Comparison of ENCODE assay signal across 8 mouse cellular contexts in the genomic region with DNA sequence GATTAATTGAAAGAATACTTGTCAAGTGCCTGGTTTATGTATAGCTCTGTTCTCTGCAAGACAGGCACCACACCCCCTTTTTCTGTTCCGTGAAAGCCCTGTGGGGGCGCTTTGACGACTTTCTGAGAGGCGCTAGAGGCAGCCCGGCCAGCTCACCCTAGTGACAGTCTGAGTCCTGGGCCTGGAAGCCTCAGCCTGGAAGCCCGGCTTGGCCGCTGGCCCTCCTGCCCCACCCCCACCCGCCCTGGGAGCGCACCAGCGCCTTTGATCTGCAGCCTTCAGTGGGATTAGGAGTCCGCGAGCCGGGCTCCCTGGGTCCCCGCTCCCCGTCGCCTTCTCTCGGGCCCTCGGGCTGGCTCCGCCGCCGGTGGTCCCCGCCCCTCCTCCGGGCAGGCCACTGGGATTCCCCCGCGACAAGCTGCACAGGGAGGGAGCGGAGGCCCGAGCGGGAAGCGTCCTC. TPM values are rescaled to one million over a fixed set of nuclear protein-coding genes. Genes with fewer than 3 reads are reported as not detected.
DNase-seq lines count a peak whose midpoint lies in the region; ATAC-seq and TF ChIP-seq lines count a peak whose summit lies in the region.

No protein-coding gene starts in this region.

- WGBS in embryonic facial prominence, embryonic 10.5 days: under 1% methylated on average over 29 of the region's 29 CpGs
- under 1% methylated on average over 29 of the region's 29 CpGs for WGBS in midbrain, embryonic 10.5 days
- under 1% methylated on average over 29 of the region's 29 CpGs for WGBS in small intestine, adult 2 months

- no peak for TF ChIP-seq POLR2A in small intestine, adult 2 months (IDR thresholded peaks at IDR 0.05; ENCODE audit: low read depth, low read length)

- peak overlapping the region; percentile 90 for H3K27ac ChIP-seq in embryonic facial prominence, embryonic 10.5 days (replicated peaks)
- H3K27ac ChIP-seq in midbrain, embryonic 10.5 days (replicated peaks): peak overlapping the region; percentile 87
- no peak overlapping the region for H3K27ac ChIP-seq in small intestine, adult 2 months (ENCODE audit: insufficient read depth, low read depth, low read length)

- ATAC-seq in erythroblast, adult 5-6 weeks (replicated peaks; ENCODE audit: low FRiP score, poor library complexity, severe bottlenecking): no peak

- H3K4me3 ChIP-seq in embryonic facial prominence, embryonic 10.5 days: peak overlapping the region; percentile 61
- peak overlapping the region; percentile 60 for H3K4me3 ChIP-seq in midbrain, embryonic 10.5 days
- H3K4me3 ChIP-seq in small intestine, adult 2 months (ENCODE audit: low read depth, low read length): peak overlapping the region; percentile 71

- H3K9me3 ChIP-seq in embryonic facial prominence, embryonic 10.5 days: no peaks in the 10 kb centered on the region
- no peaks in the 10 kb centered on the region for H3K9me3 ChIP-seq in midbrain, embryonic 10.5 days (replicated peaks)

- peak; percentile 54; the same call in 1 of the 2 replicates for TF ChIP-seq CTCF in small intestine, adult 2 months (IDR thresholded peaks at IDR 0.05; ENCODE audit: extremely low read depth, insufficient read length, insufficient replicate concordance, low read depth, low read length)

- no peaks in the 10 kb centered on the region for H3K36me3 ChIP-seq in embryonic facial prominence, embryonic 10.5 days (replicated peaks)
- no peaks in the 10 kb centered on the region for H3K36me3 ChIP-seq in midbrain, embryonic 10.5 days
- no peaks in the 10 kb centered on the region for H3K36me3 ChIP-seq in small intestine, adult 2 months (ENCODE audit: control insufficient read depth, insufficient read depth, low read length)

- peak; percentile 83 for DNase-seq in adrenal gland, postnatal 25 days
- peak; percentile 93 for DNase-seq in embryonic facial prominence, embryonic 10.5 days (ENCODE audit: low spot score)
- peak; percentile 90 to 91 for DNase-seq in heart, adult 18-20 months
- peak; percentile 82 for DNase-seq in kidney, adult 11 months
- DNase-seq in left cerebral cortex, postnatal 36 days (ENCODE audit: low spot score in 2 of 2): peak; percentile 75 to 77
- DNase-seq in midbrain, embryonic 10.5 days (ENCODE audit: low spot score): peak; percentile 92

- peaks cover 84% of the 10 kb centered on the region for H3K4me1 ChIP-seq in embryonic facial prominence, embryonic 10.5 days
- H3K4me1 ChIP-seq in midbrain, embryonic 10.5 days: peaks cover 68% of the 10 kb centered on the region
- peaks cover 14% of the 10 kb centered on the region for H3K4me1 ChIP-seq in small intestine, adult 2 months (ENCODE audit: control insufficient read depth, insufficient read depth, insufficient read length, low read length)

- peaks cover 65% of the 10 kb centered on the region for H3K27me3 ChIP-seq in embryonic facial prominence, embryonic 10.5 days (replicated peaks; ENCODE audit: low read depth, poor library complexity, severe bottlenecking)
- peaks cover 86% of the 10 kb centered on the region for H3K27me3 ChIP-seq in midbrain, embryonic 10.5 days (ENCODE audit: low read depth, poor library complexity, severe bottlenecking)
- H3K27me3 ChIP-seq in small intestine, adult 2 months (ENCODE audit: control insufficient read depth, insufficient read depth, low read length): peaks cover 6% of the 10 kb centered on the region; the same call in 1 of the 2 replicates

- intact Hi-C loops in left cerebral cortex, postnatal 36 days (cut with DNase I): loop anchor here (2.0 to 5.0 kb wide), 3 partner anchors 35 to 86 kb away; no protein-coding TSS in a partner anchor

RNA-seq across cellular contexts. Expression of a gene that starts 41.4 kb away (rescaled TPM):
- total RNA-seq in adrenal gland, postnatal 25 days (2021): 1.9 and 2.3 TPM in 2 replicates
- polyA plus RNA-seq in embryonic facial prominence, embryonic 10.5 days (2016; fragmentation: Nextera tagmentation; extraction: Ambion mirVana): 32.0 and 38.6 TPM in 2 replicates
- 1 to 10 TPM; 6.8 to 8.3 TPM for total RNA-seq in heart, adult 18-20 months (2021)
- total RNA-seq in left cerebral cortex, postnatal 36 days (2021): 10 to 100 TPM; 21.2 to 25.5 TPM
- polyA plus RNA-seq in midbrain, embryonic 10.5 days (2016; fragmentation: Nextera tagmentation; extraction: Ambion mirVana): 14.6 and 15.7 TPM in 2 replicates
- polyA plus RNA-seq in small intestine, adult 2 months (2012; rRNA removed): 9.3 and 11.3 TPM in 2 replicates
- total RNA-seq in erythroblast, adult 5-6 weeks (2015; ENCODE audit: low replicate concordance): not detected in 2 replicates
- total RNA-seq in erythroblast, adult 5-6 weeks (2017; ENCODE audit: low replicate concordance): not detected in 2 replicates
